Mouse (Mus musculus) hindbrain, embryonic 14.5 days (tissue): ENCODE measurements around the gene Hsd17b10. TPM values are rescaled to one million over a fixed set of nuclear protein-coding genes. Genes with fewer than 3 reads are reported as not detected.

Experiments
- ATAC-seq: fragments of 200-750 bp; cut with Nextera tagmentation; 2 replicates; pipeline ENCODE4 v1.8.0; 2017; ENCODE audit warnings: moderate number of reproducible peaks, mild to moderate bottlenecking, moderate TSS enrichment, moderate library complexity; ENCODE audit not compliant: low FRiP score
- DNase-seq: peaks from one replicate; pipeline ENCODE4 v3.0.0-alpha.2; 2015; ENCODE audit warnings: low spot score
- H3K27ac ChIP-seq: fragments of 300-500 bp; sonication (generic); 2 replicates; pipeline ENCODE4 v1.5.1; 2014; ENCODE audit warnings: mild to moderate bottlenecking, moderate library complexity
- H3K27me3 ChIP-seq: fragments of 300-500 bp; sonication (generic); 2 replicates; pipeline ENCODE4 v1.6.1; 2014; ENCODE audit warnings: mild to moderate bottlenecking, low read length, mixed read lengths; ENCODE audit not compliant: control insufficient read depth, insufficient read depth
- H3K36me3 ChIP-seq: fragments of 300-500 bp; sonication (generic); replicated peaks from 2 replicates; pipeline ENCODE4 v1.6.1; 2014; ENCODE audit not compliant: control insufficient read depth, insufficient read depth
- H3K4me1 ChIP-seq: fragments of 300-500 bp; sonication (generic); replicated peaks from 2 replicates; pipeline ENCODE4 v1.6.1; 2014; ENCODE audit warnings: antibody characterized with exemption, low read length, mixed read lengths; ENCODE audit not compliant: control insufficient read depth, insufficient read depth
- H3K4me2 ChIP-seq: fragments of 300-500 bp; sonication (generic); replicated peaks from 2 replicates; pipeline ENCODE4 v1.6.1; 2014; ENCODE audit warnings: mild to moderate bottlenecking, moderate library complexity
- H3K4me3 ChIP-seq: fragments of 300-500 bp; sonication (generic); replicated peaks from 2 replicates; pipeline ENCODE4 v1.5.1; 2014; ENCODE audit warnings: mild to moderate bottlenecking, low read length
- H3K9ac ChIP-seq: fragments of 300-500 bp; sonication (generic); 2 replicates; pipeline ENCODE4 v1.6.1; 2014
- H3K9me3 ChIP-seq: fragments of 300-500 bp; sonication (generic); 2 replicates; pipeline ENCODE4 v1.6.1; 2016; ENCODE audit warnings: low read length; ENCODE audit not compliant: control insufficient read depth
- WGBS: fragments of 180-500 bp; shearing (Covaris S2); extraction: QIAGEN DNeasy Blood & Tissue Kit; methylation state at CpG from one replicate; pipeline ENCODE4 v1.1.7; 2014; 5-methylcytosine and 5-hydroxymethylcytosine counted together
- polyA plus RNA-seq: library from polyadenylated mRNA; unstranded; fragments of >200 nt; fragmentation: Nextera tagmentation; extraction: Ambion mirVana; gene quantifications from 2 replicates; pipeline ENCODE4 v1.2.1, GENCODE M21; 2014

Hsd17b10 gene
- polyA plus RNA-seq = 116 and 117 TPM in 2 replicates

- H3K27me3 ChIP-seq = peaks cover 55% of the 10 kb centered on the region
- H3K36me3 ChIP-seq = peaks cover 5% of the 10 kb centered on the region; the same call in 1 of the 2 replicates
- 22% methylated on average over 39 of the region's 41 CpGs for WGBS
Measured at GRCm38 (mm10) chrX:152001737-152002710, at the start of gene Hsd17b10. TSS of gene Hsd17b10 (plus strand) at chrX:152001845.

DNA sequence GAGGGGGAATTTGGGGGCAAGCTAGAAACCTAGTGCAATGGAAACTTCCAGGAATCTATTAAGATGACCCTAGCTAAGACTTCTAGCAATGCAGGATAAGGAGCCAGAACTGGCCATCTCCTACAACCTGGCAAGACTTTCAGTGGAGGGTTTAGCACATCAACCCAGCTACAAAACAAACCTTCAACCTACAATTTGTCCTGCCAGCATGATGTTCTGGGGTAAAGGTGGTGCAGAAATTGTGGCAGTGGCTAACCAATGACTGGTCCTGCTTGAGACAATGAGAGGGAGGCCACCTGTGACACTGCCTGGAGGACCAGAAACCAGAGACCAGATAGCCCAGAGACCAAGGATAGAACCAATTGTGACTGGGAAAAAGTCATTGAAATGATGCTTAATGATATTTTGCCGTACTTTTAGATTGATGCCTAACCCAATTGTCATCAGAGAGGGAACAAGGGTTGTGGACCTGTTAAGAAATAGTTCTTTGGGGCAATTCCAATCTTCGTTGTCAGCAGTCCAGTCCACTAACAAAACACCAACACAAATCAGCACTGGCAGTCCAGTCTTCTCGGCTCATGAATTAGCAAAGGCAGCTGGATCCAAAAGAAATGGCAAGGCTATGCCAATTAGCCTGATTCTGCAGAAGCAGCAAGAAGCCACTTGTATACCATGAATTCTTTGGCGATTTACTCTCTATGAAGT lies 2.5 kb upstream of the Hsd17b10 start:
- no peak overlapping the region for H3K4me2 ChIP-seq
- H3K36me3 ChIP-seq = no peaks in the 10 kb centered on the region
- H3K27me3 ChIP-seq = peaks cover 53% of the 10 kb centered on the region
- no peak overlapping the region for H3K27ac ChIP-seq
- no peak overlapping the region for H3K4me3 ChIP-seq
- ATAC-seq (no peak), DNase-seq (no peak)
- H3K4me1 ChIP-seq = no peaks in the 10 kb centered on the region
- no peak overlapping the region for H3K9ac ChIP-seq
- WGBS = 61% methylated on average over 4 of the region's 4 CpGs
- no peaks in the 10 kb centered on the region for H3K9me3 ChIP-seq

More at GRCm38 (mm10) chrX:152001737-152002710, at the start of gene Hsd17b10:
- peak within 1 kb of the TSS; percentile 39; the same call in 1 of the 2 replicates for H3K27ac ChIP-seq
- no peaks in the 10 kb centered on the region for H3K4me1 ChIP-seq
- peak within 1 kb of the TSS; percentile 46 for H3K4me3 ChIP-seq
- H3K9ac ChIP-seq = peak within 1 kb of the TSS; percentile 55
- DNase-seq = peak; percentile 73
- H3K4me2 ChIP-seq = peak within 1 kb of the TSS; percentile 50
- no peaks in the 10 kb centered on the region for H3K9me3 ChIP-seq
- ATAC-seq = peak; percentile 96

DNA sequence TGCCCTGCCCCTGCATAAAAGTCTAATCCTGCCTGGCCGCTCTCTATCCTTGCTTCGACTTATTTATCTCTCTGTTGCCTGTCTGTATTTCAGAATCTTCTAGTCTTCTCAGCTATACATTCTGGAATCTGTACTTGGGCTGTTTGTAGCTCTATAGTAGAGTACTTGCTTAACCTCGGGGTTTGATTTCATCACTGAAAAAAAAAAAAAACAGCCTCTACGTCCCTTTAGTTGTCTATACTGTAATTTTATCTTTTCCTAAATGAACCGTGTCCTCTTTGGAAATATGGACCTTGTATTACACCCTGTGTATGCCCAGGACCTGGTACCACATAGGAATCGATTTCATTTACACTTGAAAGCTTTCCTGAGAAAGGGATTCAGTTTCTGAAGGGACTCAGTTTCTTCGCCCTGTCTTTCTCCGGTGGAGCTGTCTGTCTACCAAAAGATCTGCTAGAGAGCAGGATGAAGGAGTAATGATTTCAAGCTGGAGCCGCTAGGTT lies 412 bp upstream of the Hsd17b10 start:
- DNase-seq (no peak), ATAC-seq (no peak)
- peaks cover 5% of the 10 kb centered on the region; the same call in 1 of the 2 replicates for H3K36me3 ChIP-seq
- 0 out of 2 replicates have a peak overlapping the region, but pooled peaks have one; percentile 55 for H3K9ac ChIP-seq
- H3K4me2 ChIP-seq = peak overlapping the region; percentile 50
- 42% methylated on average over 9 of the region's 9 CpGs for WGBS
- no peak overlapping the region for H3K27ac ChIP-seq
- H3K4me1 ChIP-seq = no peaks in the 10 kb centered on the region
- peak overlapping the region; percentile 46 for H3K4me3 ChIP-seq
- H3K9me3 ChIP-seq = no peaks in the 10 kb centered on the region
- peaks cover 54% of the 10 kb centered on the region for H3K27me3 ChIP-seq

- WGBS = 80% methylated on average over 2 of the region's 2 CpGs
- H3K4me2 ChIP-seq = peak overlapping the region; percentile 50
- H3K36me3 ChIP-seq = peaks cover 5% of the 10 kb centered on the region; the same call in 1 of the 2 replicates
- H3K27ac ChIP-seq = no peak overlapping the region
- H3K9me3 ChIP-seq = no peaks in the 10 kb centered on the region
- ATAC-seq (no peak), DNase-seq (no peak)
- no peaks in the 10 kb centered on the region for H3K4me1 ChIP-seq
- H3K4me3 ChIP-seq = no peak overlapping the region
- peaks cover 56% of the 10 kb centered on the region for H3K27me3 ChIP-seq
- no peak overlapping the region for H3K9ac ChIP-seq
Measured at GRCm38 (mm10) chrX:152002865-152003264, 1.2 kb downstream of the Hsd17b10 start.

DNA sequence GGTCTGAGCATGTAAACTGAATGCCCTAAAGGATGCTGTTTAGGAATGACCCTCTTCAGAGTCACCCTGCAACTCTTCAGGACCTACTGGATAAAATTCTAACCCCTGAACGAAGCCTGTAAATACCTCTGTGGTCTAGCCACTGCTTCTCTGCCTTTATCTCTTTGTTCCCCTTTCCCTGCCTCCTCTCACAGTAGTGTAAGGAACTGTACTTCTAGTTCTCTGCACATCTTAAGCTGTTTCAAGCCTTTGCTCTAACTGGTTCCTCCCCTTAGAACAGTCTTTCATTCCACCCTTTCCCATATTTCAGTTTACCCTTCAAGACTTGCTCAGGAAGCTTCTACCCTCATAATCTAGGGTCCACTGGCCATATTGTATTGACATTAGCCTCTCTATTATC lies 6.2 kb downstream of the Hsd17b10 start:
- Histone ChIP-seq H3K4me3 (no peak overlapping the region), H3K36me3 (peaks cover 5% of the 10 kb centered on the region; the same call in 1 of the 2 replicates), H3K27me3 (peaks cover 55% of the 10 kb centered on the region), H3K27ac (no peak overlapping the region), H3K4me1 (no peaks in the 10 kb centered on the region), H3K9ac (no peak overlapping the region), H3K9me3 (no peaks in the 10 kb centered on the region), H3K4me2 (no peak overlapping the region)
- no peak for ATAC-seq
- 85% methylated on average over 1 of the region's 1 CpGs for WGBS
- no peak for DNase-seq

DNA sequence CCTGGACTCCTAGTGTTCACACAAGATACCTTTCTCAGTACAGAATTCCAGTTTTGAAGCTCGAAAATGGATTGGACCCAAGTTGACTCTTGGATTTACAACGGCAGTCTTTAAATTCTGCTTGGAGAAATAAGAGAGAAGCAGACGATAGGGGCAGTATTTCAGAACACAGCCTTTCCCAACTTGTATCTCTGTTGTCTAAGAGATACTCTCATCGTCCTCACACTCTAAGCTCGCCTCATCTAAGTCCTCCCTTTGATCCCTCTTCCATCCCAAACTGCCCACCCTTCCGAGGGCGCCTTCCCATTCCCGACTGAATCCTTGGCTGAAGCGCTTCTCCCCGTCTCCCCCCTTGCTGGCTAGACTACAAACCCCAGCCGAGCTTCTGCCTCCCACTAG lies 14.1 kb downstream of the Hsd17b10 start:
- peak overlapping the region; percentile 50 for H3K4me2 ChIP-seq
- peak overlapping the region; percentile 90 for H3K27ac ChIP-seq
- peaks cover 53% of the 10 kb centered on the region for H3K27me3 ChIP-seq
- peak overlapping the region; percentile 54 for H3K4me3 ChIP-seq
- H3K9ac ChIP-seq = peak overlapping the region; percentile 43
- ATAC-seq = no peak; the same call in 1 of the 2 replicates
- H3K4me1 ChIP-seq = peaks cover 7% of the 10 kb centered on the region; the same call in 1 of the 2 replicates
- WGBS = 9% methylated on average over 11 of the region's 11 CpGs
- 0 out of 2 replicates have a peak, but pooled peaks cover 4% of the 10 kb centered on the region for H3K9me3 ChIP-seq
- no peaks in the 10 kb centered on the region for H3K36me3 ChIP-seq
- no peak for DNase-seq

GRCm38 (mm10) chrX:152016151-152017145 lies 14.8 kb downstream of the Hsd17b10 start, which contains the start of the genes Ribc1 and Smc1a:
TSS of gene Ribc1 (minus strand) at chrX:152016295.
TSS of gene Smc1a (plus strand) at chrX:152016428.
- H3K4me2 ChIP-seq = peak within 1 kb of the TSS; percentile 56
- peaks cover 49% of the 10 kb centered on the region for H3K27me3 ChIP-seq
- DNase-seq = peak; percentile 91
- peak within 1 kb of the TSS; percentile 90 for H3K27ac ChIP-seq
- 17% methylated on average over 64 of the region's 64 CpGs for WGBS
- H3K9me3 ChIP-seq = 0 out of 2 replicates have a peak, but pooled peaks cover 4% of the 10 kb centered on the region
- H3K9ac ChIP-seq = peak within 1 kb of the TSS; percentile 64
- H3K4me1 ChIP-seq = peaks cover 7% of the 10 kb centered on the region; the same call in 1 of the 2 replicates
- peak within 1 kb of the TSS; percentile 54 for H3K4me3 ChIP-seq
- no peaks in the 10 kb centered on the region for H3K36me3 ChIP-seq
- ATAC-seq = peak; percentile 98

- no peak for DNase-seq
- H3K9ac ChIP-seq = peak overlapping the region; percentile 64
- ATAC-seq = no peak
- no peaks in the 10 kb centered on the region for H3K36me3 ChIP-seq
- H3K9me3 ChIP-seq = 0 out of 2 replicates have a peak, but pooled peaks cover 4% of the 10 kb centered on the region
- H3K4me2 ChIP-seq = peak overlapping the region; percentile 56
- H3K4me1 ChIP-seq = peaks cover 7% of the 10 kb centered on the region; the same call in 1 of the 2 replicates
- peaks cover 45% of the 10 kb centered on the region for H3K27me3 ChIP-seq
- H3K4me3 ChIP-seq = peak overlapping the region; percentile 54
- 24% methylated on average over 14 of the region's 14 CpGs for WGBS
- peak overlapping the region; percentile 90; the same call in 1 of the 2 replicates for H3K27ac ChIP-seq
Measured at GRCm38 (mm10) chrX:152017186-152017585, 15.5 kb downstream of the Hsd17b10 start.
